Mouse (Mus musculus) yolk sac, embryonic 10.5 days (tissue): ENCODE measurements at regions not wholly inside any gene's neighbourhood (a gene's known extent, or its start where the extent isn't known, plus 50 kb on each side); places are given as distances from the start of the nearest gene placed in this dataset.

Experiments
- DNase-seq: peaks from one replicate; pipeline ENCODE4 v3.0.0-alpha.2; 2017; ENCODE audit warnings: low spot score

DNA sequence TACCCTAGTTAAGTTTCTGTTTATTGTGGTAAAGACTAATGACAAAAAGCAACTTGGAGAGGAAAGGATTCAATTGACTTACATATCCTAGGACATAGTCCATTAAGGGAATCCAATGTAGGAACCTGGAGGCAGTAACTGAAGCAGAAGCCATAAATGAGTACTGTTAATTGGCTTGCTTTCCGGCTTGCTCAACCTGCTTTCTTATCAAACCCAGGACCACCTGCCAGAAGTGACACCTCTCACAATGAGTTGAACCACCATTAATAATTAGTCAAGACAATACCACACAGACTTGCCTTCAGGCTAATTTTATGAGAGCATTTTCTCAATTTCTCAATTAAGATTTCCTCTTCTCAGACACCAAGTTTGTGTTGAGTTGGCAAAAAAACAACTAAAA is 148.8 kb downstream of the Ccser2 start:
- DNase-seq: no peak

DNA sequence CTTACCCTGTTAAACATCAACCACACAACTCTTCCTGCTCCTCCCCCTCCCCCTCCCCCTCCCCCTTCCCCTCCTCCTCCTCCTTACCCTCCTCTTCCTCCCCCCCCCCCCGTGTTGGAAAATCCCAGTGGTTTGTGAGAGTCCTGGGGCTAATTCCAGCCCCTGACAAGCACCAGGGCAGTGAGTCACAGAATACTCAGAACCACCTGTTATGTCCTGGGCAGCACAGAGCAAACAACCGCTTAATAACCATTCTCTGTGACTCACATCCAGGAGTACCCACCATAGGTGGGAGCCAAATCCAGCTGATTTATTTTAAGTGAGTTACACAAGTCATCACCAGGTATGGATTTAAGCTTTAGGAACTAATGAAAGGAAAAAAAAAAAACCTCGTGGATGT is 166.2 kb downstream of the Ccser2 start:
- no peak for DNase-seq

GRCm38 (mm10) chr14:36799820-36800219 is 168.8 kb downstream of the Ccser2 start:
- DNase-seq: no peak

DNA sequence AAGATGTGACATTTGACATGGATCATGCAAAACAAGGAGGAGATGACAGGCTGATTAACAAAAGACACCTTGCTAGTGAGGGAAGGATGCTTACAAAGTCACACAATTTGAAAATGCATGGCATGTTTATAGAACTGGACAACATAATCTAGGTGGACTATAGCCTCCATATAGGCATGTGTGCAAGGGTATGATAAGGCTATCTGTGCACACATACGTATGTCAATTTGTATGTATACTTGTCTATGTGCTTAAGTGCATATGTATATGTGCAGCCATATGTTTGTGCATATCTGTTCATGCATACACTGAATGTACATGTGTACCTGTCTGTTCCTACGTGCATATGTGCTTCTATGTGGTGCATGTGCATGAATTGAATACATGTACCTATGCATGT is 186.7 kb downstream of the Ccser2 start:
- DNase-seq: no peak

GRCm38 (mm10) chr14:36778956-36779355 is 189.6 kb downstream of the Ccser2 start:
- no peak for DNase-seq

DNA sequence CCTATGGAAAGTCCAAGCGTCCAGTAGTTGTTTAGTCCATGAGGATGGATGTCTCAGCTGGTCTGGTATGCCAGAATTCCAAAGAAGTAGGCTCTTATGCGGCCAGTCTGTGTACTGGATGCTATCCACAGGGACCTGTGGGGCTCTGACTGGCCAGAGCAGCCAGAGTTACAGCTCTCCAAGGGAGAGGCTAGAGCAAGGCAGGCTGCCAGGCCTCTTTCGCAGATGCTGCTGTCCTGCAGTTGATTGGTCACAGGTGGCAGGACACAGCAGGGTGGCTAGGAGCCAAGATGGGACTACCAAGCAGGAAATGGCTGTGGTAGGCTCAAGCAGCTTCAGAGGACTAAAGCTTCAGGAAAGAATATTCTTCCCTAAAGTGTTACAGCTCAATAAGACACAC is 194.2 kb downstream of the Ccser2 start:
- DNase-seq: no peak

DNA sequence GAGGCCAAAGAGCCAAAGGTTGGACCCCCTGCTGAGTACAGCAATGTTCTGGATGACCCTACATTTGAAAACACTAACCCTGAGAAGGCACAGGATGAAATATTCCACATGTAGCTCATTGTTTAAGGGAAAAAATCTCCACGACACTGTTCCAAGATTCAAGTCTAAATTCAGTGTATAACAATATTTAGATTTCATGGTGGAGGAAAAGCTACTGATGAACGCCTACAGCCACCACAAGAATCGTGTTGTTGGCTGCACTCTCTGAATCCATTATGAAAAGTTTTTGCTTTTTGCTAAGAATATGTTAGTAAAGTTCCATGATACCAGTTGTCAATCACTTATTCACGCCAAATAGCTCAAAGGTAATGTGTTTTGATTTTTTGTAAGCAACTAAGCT is 204.2 kb downstream of the Ccser2 start:
- DNase-seq: no peak

DNA sequence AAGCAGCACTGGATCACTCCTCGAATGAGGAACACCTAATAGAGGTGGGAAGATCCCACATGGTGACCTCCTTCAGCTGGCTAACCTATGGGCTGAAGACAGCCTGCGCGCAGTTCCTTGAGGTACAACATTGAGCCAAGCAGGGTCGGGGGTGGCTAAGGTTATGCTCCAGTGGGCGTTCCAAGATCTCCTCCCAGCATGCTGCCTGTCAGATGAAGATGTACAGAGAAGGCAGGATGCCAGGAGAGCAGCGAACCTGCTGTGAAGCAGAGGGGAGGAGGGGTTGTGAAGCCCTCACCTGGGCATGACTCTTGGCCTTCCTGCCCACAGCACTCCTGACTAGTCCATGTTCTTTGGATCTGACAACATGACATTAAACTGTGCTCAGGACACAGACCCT is 212.5 kb downstream of the Ccser2 start:
- no peak for DNase-seq

DNA sequence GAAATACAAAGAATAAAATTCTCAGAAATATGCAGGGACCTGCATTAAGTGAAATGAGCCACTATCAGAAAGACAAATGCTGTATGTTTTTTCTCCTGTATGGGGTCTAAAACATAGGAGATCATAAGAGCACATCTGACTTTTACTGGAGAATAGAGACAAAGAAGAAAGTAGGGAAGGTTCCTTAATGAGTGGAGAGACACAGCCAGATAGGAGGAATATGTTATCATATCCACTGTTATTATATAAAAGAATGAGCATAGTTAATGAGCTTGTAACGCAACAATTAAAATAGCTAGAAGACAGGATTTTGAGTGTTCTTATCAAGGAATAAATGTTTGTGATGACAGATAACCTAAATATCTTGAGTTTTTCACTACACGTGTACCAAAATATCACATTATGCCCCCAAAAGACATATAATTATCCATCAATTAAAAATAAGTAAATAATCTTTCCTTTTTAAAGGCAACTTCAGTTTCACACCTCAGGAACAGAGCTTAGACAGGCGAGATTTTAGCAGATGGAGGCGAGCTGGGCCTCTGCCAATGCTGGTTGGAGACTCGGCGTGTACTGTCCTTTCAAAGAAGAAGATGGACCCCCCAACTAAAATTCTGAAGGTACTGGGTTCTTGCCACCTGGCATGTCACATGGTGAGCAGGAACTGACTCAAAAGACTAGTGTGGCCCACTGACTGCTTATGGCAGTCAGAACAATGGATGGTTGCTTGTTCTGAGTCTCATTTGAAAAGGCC is 220.3 kb downstream of the Ccser2 start:
- DNase-seq: no peak

- DNase-seq: no peak
Measured at GRCm38 (mm10) chr14:36731095-36731494, 237.5 kb downstream of the Ccser2 start.

DNA sequence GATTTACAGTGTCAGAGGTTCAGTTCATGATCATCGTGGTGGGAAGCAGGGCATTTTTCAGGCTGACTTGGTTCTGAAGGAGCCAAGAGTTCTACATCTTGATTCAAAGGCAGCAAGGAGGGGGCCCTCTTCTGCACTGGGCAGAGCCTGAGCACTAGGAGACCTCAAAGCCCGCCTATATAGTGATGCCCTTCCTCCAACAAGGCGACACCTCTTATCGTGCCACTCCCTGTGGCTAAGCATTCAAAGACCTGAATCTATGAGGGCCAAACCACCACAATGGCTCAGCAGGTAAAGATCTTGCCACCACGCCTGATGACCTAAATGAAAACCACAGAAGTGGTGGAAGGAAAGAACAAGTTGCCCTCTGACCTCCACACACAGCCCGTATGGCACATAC is 242.5 kb downstream of the Ccser2 start:
- no peak for DNase-seq

- DNase-seq: no peak
Measured at GRCm38 (mm10) chr14:36715684-36716083, 252.9 kb downstream of the Ccser2 start.

DNA sequence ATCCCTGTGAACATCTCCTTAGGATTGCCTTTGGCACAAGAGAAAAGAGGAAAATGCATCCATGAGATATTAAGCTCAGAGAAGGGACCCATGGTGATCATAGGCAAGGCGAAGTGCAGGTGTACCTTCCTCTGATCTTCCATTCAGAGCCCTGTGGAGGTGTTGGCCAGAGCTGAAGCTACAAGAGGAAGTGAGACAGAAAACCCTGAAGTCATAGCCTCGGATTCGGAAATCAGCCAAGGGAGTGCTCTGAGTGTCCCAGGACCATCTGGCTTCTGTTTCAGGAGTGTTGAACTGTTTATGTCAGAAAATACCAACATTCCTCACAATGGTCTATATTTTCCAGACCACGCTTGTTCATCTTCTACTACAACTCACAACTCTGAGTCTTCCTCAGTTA is 271.6 kb downstream of the Ccser2 start:
- DNase-seq: no peak

DNA sequence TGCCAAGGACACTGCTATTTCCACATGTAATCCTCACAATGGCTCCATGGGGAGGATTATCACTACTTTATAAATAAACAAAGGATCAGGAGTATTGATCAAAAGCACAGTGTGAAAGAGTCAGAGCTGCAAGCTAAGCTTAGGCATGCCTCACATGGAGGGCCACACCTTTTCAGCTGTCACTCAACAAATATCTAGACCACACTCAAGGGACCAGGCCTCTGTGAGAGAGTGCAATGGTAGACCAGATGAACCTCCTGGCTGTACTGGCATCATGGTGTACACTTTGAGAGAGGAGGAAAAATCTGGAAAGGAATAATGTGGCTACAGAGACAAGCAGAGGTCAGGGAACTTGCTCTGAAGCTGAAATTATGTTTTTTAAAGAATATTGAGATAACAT is 276.6 kb downstream of the Ccser2 start:
- no peak for DNase-seq

DNA sequence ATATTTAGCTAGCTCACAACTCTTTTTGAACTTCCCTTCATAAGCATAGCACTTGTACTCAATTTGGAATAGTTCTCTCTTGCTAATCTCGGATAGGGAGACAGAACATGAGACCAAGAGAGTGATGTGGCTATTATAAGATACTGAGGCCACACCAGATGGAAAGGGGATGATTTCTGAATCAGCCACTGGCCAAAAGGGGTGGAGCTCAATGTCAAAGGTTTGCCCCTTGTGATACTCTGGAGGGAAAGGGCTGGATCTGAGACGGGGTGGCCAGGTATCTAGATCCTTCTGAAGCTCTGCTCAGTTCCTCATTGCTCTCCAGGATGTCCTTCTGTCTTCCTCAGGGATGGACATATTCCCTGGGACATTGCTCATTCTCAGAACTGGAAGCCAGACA is 277.6 kb downstream of the Ccser2 start:
- no peak for DNase-seq

- no peak for DNase-seq
Measured at GRCm38 (mm10) chr14:36658678-36659263, 309.8 kb downstream of the Ccser2 start.

- DNase-seq: peak; percentile 44
Measured at GRCm38 (mm10) chr14:36658193-36658592, 310.4 kb downstream of the Ccser2 start.

DNA sequence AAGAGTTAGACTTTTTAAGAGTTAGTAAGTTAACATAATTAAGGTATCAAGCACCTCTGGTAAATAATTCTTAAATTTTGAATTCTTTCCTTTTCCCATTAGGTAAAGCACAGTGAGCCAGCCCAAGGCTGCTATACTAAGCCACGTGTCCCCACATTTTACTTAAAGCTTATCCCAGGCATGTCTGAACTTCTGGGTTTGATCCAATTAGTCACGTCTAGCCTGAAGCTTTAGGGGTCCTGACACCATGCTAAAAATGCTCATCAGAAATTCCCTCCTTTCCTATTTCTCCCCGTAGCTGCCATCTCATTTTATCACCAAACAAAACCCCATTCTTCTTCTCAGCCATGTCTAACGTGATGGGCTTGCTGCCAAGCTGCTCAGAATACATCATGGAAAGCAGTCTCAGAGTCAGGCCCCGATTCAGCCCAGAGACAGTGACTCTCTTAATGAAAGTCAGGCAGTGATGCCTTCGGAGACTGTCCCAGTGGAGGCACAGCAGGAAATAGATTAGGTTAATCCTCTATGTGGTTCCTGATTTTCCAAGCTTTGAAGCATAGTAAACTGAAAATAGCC is 315.5 kb downstream of the Ccser2 start:
- no peak for DNase-seq

DNA sequence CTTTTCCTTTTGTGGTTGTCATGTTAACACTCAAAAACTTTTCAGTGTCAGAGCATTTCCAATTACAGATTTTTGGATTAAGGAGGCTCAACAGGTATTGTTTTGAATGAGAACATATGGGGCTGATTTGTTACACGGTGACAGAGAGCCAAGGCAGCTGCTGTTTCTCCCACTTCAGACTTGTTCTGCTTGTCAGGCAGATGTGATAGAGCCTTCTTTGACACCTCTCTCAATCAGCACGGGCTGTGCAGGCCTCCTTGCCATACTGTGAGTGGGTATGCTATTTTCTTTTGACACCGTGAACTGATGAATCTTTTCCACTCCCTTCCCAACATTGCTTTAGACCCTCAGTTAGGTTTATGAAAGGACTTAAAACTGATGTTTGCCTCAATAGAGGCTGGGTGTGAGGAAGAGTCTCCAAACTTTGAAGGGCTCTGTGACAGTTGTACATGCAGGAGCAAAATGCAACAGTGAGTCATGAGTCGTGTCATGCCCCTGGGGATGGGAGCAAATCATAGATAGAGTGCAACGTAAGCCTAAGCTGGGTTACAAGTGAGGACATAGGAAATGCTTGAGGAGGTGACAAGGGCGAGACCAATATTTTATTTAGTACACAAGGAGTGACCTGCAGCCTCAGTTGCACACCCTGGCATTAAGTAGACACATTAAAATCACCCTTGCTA is 317.4 kb downstream of the Ccser2 start:
- no peak for DNase-seq

DNA sequence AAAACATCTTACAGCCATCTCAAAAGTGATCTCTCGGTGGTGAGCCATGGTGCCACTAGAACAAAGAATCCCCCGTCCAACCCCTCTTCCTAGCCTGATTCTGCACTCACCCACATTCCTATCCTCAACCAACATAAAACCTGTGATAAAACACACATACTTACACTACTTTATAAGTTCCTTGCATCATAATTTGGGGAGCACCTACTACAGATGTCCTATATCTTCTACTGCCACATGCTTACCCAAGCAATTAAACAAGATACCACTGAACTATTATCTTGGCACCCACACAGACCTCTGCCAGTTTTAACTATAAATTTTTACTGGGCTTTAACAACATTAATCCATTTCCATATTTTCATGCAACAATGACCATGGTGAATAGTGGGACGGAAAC is 321.9 kb downstream of the Ccser2 start:
- DNase-seq: no peak

DNA sequence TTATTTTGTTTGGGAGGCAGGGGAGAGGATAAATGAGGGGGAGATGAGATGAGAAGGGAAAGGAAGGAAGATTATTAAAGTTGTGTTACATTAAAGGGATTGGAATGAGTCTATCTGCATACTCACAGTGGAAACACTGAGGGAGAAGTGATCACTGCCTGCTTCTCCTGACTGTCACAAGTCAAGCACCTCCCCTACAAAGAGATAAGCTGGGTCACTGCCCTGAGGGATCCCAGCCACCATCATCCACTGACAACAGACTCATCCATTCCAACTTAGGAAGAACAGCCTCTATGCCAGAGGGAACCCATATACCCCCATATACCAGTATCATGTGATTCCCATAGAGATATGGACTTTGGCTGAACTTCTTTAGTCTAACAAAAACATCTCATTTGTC is 322.3 kb downstream of the Ccser2 start:
- DNase-seq: no peak

DNA sequence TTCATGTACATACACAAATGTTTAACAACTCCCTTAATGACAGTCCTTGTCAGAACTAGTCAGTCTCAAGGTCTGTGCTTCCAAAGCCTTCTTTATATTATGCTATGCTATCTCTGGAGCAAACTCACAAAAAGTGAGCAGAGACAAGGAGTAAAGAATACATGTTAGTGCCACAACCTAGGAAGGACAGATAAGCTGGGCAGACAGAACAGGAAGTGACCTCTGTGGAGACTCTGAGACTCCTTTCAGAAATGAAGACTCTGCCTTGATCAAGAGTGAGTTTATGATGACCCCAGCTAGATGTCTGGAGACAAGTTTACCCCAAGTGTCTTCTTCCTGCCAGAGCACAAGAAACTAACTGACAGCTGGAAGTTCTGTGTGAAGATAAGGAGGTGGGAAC is 343.8 kb downstream of the Ccser2 start:
- no peak for DNase-seq

DNA sequence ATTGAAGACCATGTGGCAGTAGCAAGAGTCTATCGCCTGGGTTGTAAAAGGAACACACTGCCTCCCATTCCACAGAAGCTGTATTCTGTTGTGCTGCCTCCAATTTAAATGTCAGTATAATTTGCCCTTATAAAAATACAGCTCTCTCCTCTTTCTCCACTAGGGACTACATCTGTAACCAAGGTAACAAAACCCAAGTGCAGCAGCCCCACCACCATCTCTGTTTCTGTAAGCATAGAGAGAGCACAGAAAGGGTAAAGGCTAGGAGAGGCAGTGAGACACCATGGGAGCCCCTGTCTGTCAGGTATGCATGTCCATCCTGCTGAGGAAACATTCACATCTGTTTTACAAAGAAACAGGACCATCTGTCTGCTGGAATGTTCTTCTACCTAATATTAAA is 344.4 kb downstream of the Ccser2 start:
- DNase-seq: no peak
